Mouse (Mus musculus) liver, adult 2 months (tissue): ENCODE data around the gene Camkk2. TPM values are rescaled to one million over a fixed set of nuclear protein-coding genes. Genes with fewer than 3 reads are reported as not detected.
A peak's percentile ranks its signal among the peaks of the same experiment; 100 is the strongest.

ENCODE experiments used
- DNase-seq: peaks from one replicate; pipeline ENCODE4 v3.0.0-alpha.2; 2011; ENCODE audit warnings: low read depth, low spot score; ENCODE audit errors: extremely low read depth
- H3K27ac ChIP-seq: fragments of 200-500 bp; replicated peaks from 2 replicates; pipeline ENCODE4 v1.5.1; 2012; ENCODE audit warnings: low read depth, mild to moderate bottlenecking, control low read depth, inconsistent platforms, low read length; ENCODE audit not compliant: insufficient read depth
- H3K27me3 ChIP-seq: fragments of 200-500 bp; 2 replicates; pipeline ENCODE4 v1.6.1; 2012; ENCODE audit warnings: mild to moderate bottlenecking, moderate library complexity, low read length, inconsistent platforms; ENCODE audit not compliant: control insufficient read depth, insufficient read depth
- H3K36me3 ChIP-seq: fragments of 200-500 bp; 2 replicates; pipeline ENCODE4 v1.6.1; 2012; ENCODE audit warnings: low read length, inconsistent platforms; ENCODE audit not compliant: control insufficient read depth, insufficient read depth
- H3K4me1 ChIP-seq: fragments of 200-500 bp; 2 replicates; pipeline ENCODE4 v1.6.1; 2011; ENCODE audit warnings: low read length; ENCODE audit not compliant: control insufficient read depth, insufficient read depth
- H3K4me3 ChIP-seq: fragments of 200-500 bp; 2 replicates; pipeline ENCODE4 v1.5.1; 2011; ENCODE audit warnings: low read depth, mild to moderate bottlenecking, control low read depth, low read length, moderate library complexity; ENCODE audit not compliant: insufficient read depth
- H3K79me2 ChIP-seq: fragments of 200-500 bp; 2 replicates; pipeline ENCODE4 v1.6.1; 2012; ENCODE audit warnings: inconsistent platforms, mild to moderate bottlenecking, low read length, moderate library complexity; ENCODE audit not compliant: control insufficient read depth, insufficient read depth
- H3K9ac ChIP-seq: fragments of 200-500 bp; 2 replicates; pipeline ENCODE4 v1.6.1; 2012; ENCODE audit warnings: low read depth, mild to moderate bottlenecking, control low read depth, inconsistent platforms, low read length
- CTCF ChIP-seq: fragments of 200-500 bp; IDR thresholded peaks from 2 replicates; pipeline ENCODE4 v1.5.1; 2011; ENCODE audit warnings: low read depth, low read length, control low read depth
- POLR2A ChIP-seq: fragments of 200-500 bp; IDR thresholded peaks from 2 replicates; pipeline ENCODE4 v1.6.1; 2011; ENCODE audit warnings: low read length, control low read depth; ENCODE audit not compliant: insufficient read depth; ENCODE audit errors: extremely low read depth
- WGBS: fragments of 180-500 bp; shearing (Covaris S2); methylation state at CpG from one replicate; pipeline ENCODE4 v1.1.7; 2018; 5-methylcytosine and 5-hydroxymethylcytosine counted together
- polyA plus RNA-seq: library from polyadenylated mRNA; depleted of rRNA; stranded (reverse); fragments of >200 nt; gene quantifications from 2 replicates; pipeline ENCODE4 v1.2.3, GENCODE M21; 2012
- total RNA-seq: library from RNA; depleted of rRNA; stranded (reverse); fragments of >200 nt; gene quantifications from 2 replicates; pipeline ENCODE4 v1.2.3, GENCODE M21; 2014

Gene Camkk2
- total and polyA plus RNA-seq, 2 experiments: 6.3 to 17.7 TPM

- Histone ChIP-seq H3K27ac (peak overlapping the region; percentile 93), H3K9ac (peak overlapping the region; percentile 88), H3K79me2 (peaks cover 4% of the 10 kb centered on the region; the same call in 1 of the 2 replicates), H3K27me3 (no peaks in the 10 kb centered on the region), H3K4me1 (peaks cover 13% of the 10 kb centered on the region), H3K36me3 (no peaks in the 10 kb centered on the region), H3K4me3 (peak overlapping the region; percentile 77)
- WGBS: 45% methylated on average over 5 of the region's 5 CpGs
- DNase-seq: no peak
- TF ChIP-seq POLR2A (no peak), CTCF (no peak)
These were observed 72.3 kb downstream of the Camkk2 start for GRCm38 (mm10) chr5:122706917-122707275.

GRCm38 (mm10) chr5:122705174-122705573, 74.0 kb downstream of the Camkk2 start:
- H3K4me1 ChIP-seq: peaks cover 17% of the 10 kb centered on the region
- H3K9ac ChIP-seq: no peak overlapping the region
- H3K27ac ChIP-seq: no peak overlapping the region
- H3K36me3 ChIP-seq: no peaks in the 10 kb centered on the region
- 41% methylated on average over 3 of the region's 3 CpGs for WGBS
- H3K27me3 ChIP-seq: no peaks in the 10 kb centered on the region
- H3K4me3 ChIP-seq: no peak overlapping the region
- peaks cover 4% of the 10 kb centered on the region; the same call in 1 of the 2 replicates for H3K79me2 ChIP-seq
- no peak for TF ChIP-seq POLR2A
- no peak for TF ChIP-seq CTCF
- no peak for DNase-seq

GRCm38 (mm10) chr5:122704571-122704970, 74.6 kb downstream of the Camkk2 start:
- Histone ChIP-seq H3K27me3 (no peaks in the 10 kb centered on the region), H3K4me3 (no peak overlapping the region), H3K4me1 (peaks cover 17% of the 10 kb centered on the region), H3K27ac (peak overlapping the region; percentile 18), H3K9ac (no peak overlapping the region), H3K36me3 (no peaks in the 10 kb centered on the region), H3K79me2 (no peaks in the 10 kb centered on the region)
- TF ChIP-seq POLR2A (no peak), CTCF (no peak)
- 31% methylated on average over 4 of the region's 4 CpGs for WGBS
- peak; percentile 82 for DNase-seq

GRCm38 (mm10) chr5:122703574-122703973, 75.6 kb downstream of the Camkk2 start:
- no peak for DNase-seq
- no peaks in the 10 kb centered on the region for H3K36me3 ChIP-seq
- H3K9ac ChIP-seq: no peak overlapping the region
- TF ChIP-seq CTCF (no peak), POLR2A (no peak)
- H3K4me1 ChIP-seq: peaks cover 20% of the 10 kb centered on the region
- no peak overlapping the region for H3K27ac ChIP-seq
- H3K27me3 ChIP-seq: no peaks in the 10 kb centered on the region
- 92% methylated on average over 2 of the region's 2 CpGs for WGBS
- no peaks in the 10 kb centered on the region for H3K79me2 ChIP-seq
- H3K4me3 ChIP-seq: no peak overlapping the region

GRCm38 (mm10) chr5:122702156-122702555, 77.1 kb downstream of the Camkk2 start:
- Histone ChIP-seq H3K27ac (peak overlapping the region; percentile 9), H3K79me2 (no peaks in the 10 kb centered on the region), H3K4me3 (no peak overlapping the region), H3K4me1 (peaks cover 19% of the 10 kb centered on the region), H3K9ac (no peak overlapping the region), H3K36me3 (no peaks in the 10 kb centered on the region), H3K27me3 (no peaks in the 10 kb centered on the region)
- WGBS: 32% methylated on average over 6 of the region's 6 CpGs
- DNase-seq: peak; percentile 74
- TF ChIP-seq POLR2A (no peak), CTCF (no peak)

GRCm38 (mm10) chr5:122700837-122701212, 78.4 kb downstream of the Camkk2 start:
- Histone ChIP-seq H3K4me1 (peaks cover 21% of the 10 kb centered on the region), H3K36me3 (no peaks in the 10 kb centered on the region), H3K9ac (no peak overlapping the region), H3K79me2 (no peaks in the 10 kb centered on the region), H3K27me3 (no peaks in the 10 kb centered on the region), H3K4me3 (no peak overlapping the region), H3K27ac (no peak overlapping the region)
- 21% methylated on average over 5 of the region's 5 CpGs for WGBS
- TF ChIP-seq CTCF (no peak), POLR2A (no peak)
- peak; percentile 60 for DNase-seq
